Mouse (Mus musculus) v-Abl transformed pro-B cells (cell line): ENCODE data around the gene Anapc5.

ENCODE experiments used
- in situ Hi-C, 2 experiments: fragments of 400-800 bp; cut with MboI; formaldehyde crosslinking; loops; one replicate each; pipeline ENCODE4 v1.15.1; 2025; ENCODE audit not compliant: unreplicated experiment in 2 of 2

The Anapc5 gene

GRCm38 (mm10) chr5:122771428-122771827 lies 49.7 kb downstream of the Anapc5 start:
- in situ Hi-C loops, result no loop called here

GRCm38 (mm10) chr5:122770806-122771261 lies 50.3 kb downstream of the Anapc5 start:
- in situ Hi-C loops, result no loop called here

- in situ Hi-C loops, result no loop called here
These were observed 50.8 kb downstream of the Anapc5 start for GRCm38 (mm10) chr5:122770304-122770703.

- in situ Hi-C loops, result no loop called here
These were observed 52.0 kb downstream of the Anapc5 start for GRCm38 (mm10) chr5:122769101-122769568.

- in situ Hi-C loops, result no loop called here
These were observed 53.9 kb downstream of the Anapc5 start for GRCm38 (mm10) chr5:122767283-122767682.

- in situ Hi-C loops, result no loop called here
These were observed 57.1 kb downstream of the Anapc5 start for GRCm38 (mm10) chr5:122764032-122764464.

GRCm38 (mm10) chr5:122763271-122764031 lies 57.7 kb downstream of the Anapc5 start:
- in situ Hi-C loops, result no loop called here

GRCm38 (mm10) chr5:122756680-122757079 lies 64.5 kb downstream of the Anapc5 start:
- in situ Hi-C loops, result no loop called here

- in situ Hi-C loops, result no loop called here
These were observed 65.0 kb downstream of the Anapc5 start for GRCm38 (mm10) chr5:122756144-122756543.

GRCm38 (mm10) chr5:122755620-122756019 lies 65.5 kb downstream of the Anapc5 start:
- in situ Hi-C loops, result no loop called here

- in situ Hi-C loops, result no loop called here
These were observed 66.7 kb downstream of the Anapc5 start for GRCm38 (mm10) chr5:122754477-122754876.

GRCm38 (mm10) chr5:122747950-122748349 lies 73.2 kb downstream of the Anapc5 start:
- in situ Hi-C loops, result no loop called here

- in situ Hi-C loops, result no loop called here
These were observed 77.2 kb downstream of the Anapc5 start for GRCm38 (mm10) chr5:122743880-122744422.
